Comparison of ENCODE assay signal across 11 mouse cellular contexts in the genomic region with DNA sequence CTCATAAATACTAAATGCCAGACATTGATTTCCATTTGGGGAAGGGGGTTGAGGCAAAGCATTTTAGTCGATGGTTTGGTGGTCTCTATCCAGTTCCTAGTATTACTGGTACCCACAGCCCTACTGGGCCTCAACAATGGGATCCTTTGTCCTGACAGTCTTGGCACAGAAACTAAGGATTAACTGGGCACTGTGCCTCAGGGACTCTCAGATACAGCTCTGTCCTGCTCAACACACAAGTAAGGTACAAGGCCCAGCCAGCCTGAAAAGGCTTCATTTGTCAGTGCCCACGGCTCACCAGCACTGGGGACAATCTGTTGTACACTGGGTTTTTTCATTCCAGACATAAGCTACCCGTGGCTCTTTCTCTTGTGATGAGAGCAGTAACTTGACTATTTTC.
DNase-seq lines count a peak whose midpoint lies in the region; ATAC-seq lines count a peak whose summit lies in the region.
"Had no signal": no experiment of that assay in that cellular context is flagged by ENCODE, and none has a peak within 500 bp of the region (broad histone marks: within the 10 kb centered on the region; RNA-seq: fewer than 3 reads in every experiment).

No protein-coding gene starts in this region.

- H3K36me3 ChIP-seq in neural tube, embryonic 12.5 days, result no peaks in the 10 kb centered on the region
- no peaks in the 10 kb centered on the region for H3K36me3 ChIP-seq in hindbrain, embryonic 15.5 days
- H3K36me3 ChIP-seq: heart, embryonic 13.5 days had no signal

- no peak overlapping the region for H3K27ac ChIP-seq in neural tube, embryonic 12.5 days
- H3K27ac ChIP-seq in hindbrain, embryonic 15.5 days (replicated peaks), result peak overlapping the region; percentile 38; the same call in 1 of the 2 replicates
- H3K27ac ChIP-seq: heart, embryonic 13.5 days; kidney, postnatal 0 days had no signal

- no peak for DNase-seq in neural tube, embryonic 10.5 days (ENCODE audit: extremely low spot score, low spot score)
- peak; percentile 5 to 15 for DNase-seq in left cerebral cortex, postnatal 36 days (ENCODE audit: low spot score in 2 of 2)
- DNase-seq in yolk sac, embryonic 10.5 days (ENCODE audit: low spot score), result no peak
- DNase-seq in adrenal gland, adult (ENCODE audit: inconsistent age in 2 of 2, low spot score in 1 of 2), result no peak
- DNase-seq in lung, postnatal 36 days, result no peak
- no peak for DNase-seq in spleen, postnatal 4 days (ENCODE audit: low spot score in 2 of 2)
- DNase-seq: adrenal gland, postnatal 14 days had no signal

- H3K27me3 ChIP-seq in neural tube, embryonic 12.5 days (replicated peaks), result no peaks in the 10 kb centered on the region
- no peaks in the 10 kb centered on the region for H3K27me3 ChIP-seq in hindbrain, embryonic 15.5 days
- H3K27me3 ChIP-seq: heart, embryonic 13.5 days had no signal

- no peak overlapping the region for H3K4me2 ChIP-seq in neural tube, embryonic 12.5 days (replicated peaks)
- no peak overlapping the region for H3K4me2 ChIP-seq in hindbrain, embryonic 15.5 days
- H3K4me2 ChIP-seq: heart, embryonic 13.5 days had no signal

- no peaks in the 10 kb centered on the region for H3K9me3 ChIP-seq in neural tube, embryonic 12.5 days
- no peaks in the 10 kb centered on the region for H3K9me3 ChIP-seq in hindbrain, embryonic 15.5 days
- H3K9me3 ChIP-seq: heart, embryonic 13.5 days had no signal

- intact Hi-C loops in left cerebral cortex, postnatal 36 days (cut with DNase I), result no loop called here

- ATAC-seq in neural tube, embryonic 12.5 days (ENCODE audit: low FRiP score, low read depth), result 0 out of 2 replicates have a peak, but pooled peaks have one; percentile 56
- peak; percentile 92 for ATAC-seq in hindbrain, embryonic 15.5 days (ENCODE audit: low FRiP score, low read depth)

- no peak overlapping the region for H3K4me3 ChIP-seq in neural tube, embryonic 12.5 days
- no peak overlapping the region for H3K4me3 ChIP-seq in hindbrain, embryonic 15.5 days
- H3K4me3 ChIP-seq: heart, embryonic 13.5 days had no signal

- 52% methylated on average over 3 of the region's 3 CpGs for WGBS in neural tube, embryonic 12.5 days
- 37% methylated on average over 3 of the region's 3 CpGs for WGBS in hindbrain, embryonic 15.5 days

- H3K9ac ChIP-seq in neural tube, embryonic 12.5 days, result no peak overlapping the region
- H3K9ac ChIP-seq in hindbrain, embryonic 15.5 days, result no peak overlapping the region
- H3K9ac ChIP-seq: heart, embryonic 13.5 days had no signal

- H3K4me1 ChIP-seq in neural tube, embryonic 12.5 days, result no peaks in the 10 kb centered on the region
- H3K4me1 ChIP-seq in hindbrain, embryonic 15.5 days (replicated peaks), result peaks cover 3% of the 10 kb centered on the region; the same call in 1 of the 2 replicates
- H3K4me1 ChIP-seq: heart, embryonic 13.5 days had no signal

Comparison
In these comparisons a context has a peak if more than half of its experiments do, and no peak if none do; other contexts are left out.
1. DNase-seq: peak in left cerebral cortex, postnatal 36 days (2 of 2); none in neural tube, embryonic 10.5 days (single experiment), yolk sac, embryonic 10.5 days (single experiment), adrenal gland, adult (0 of 2), lung, postnatal 36 days (single experiment) and spleen, postnatal 4 days (0 of 2).